Comparison of ENCODE assay signal across 22 mouse cellular contexts in genomic region chr17:50734781-50735180, GRCm38 (mm10).
A peak's percentile ranks its signal among the peaks of the same experiment; 100 is the strongest.
DNase-seq lines count a peak whose midpoint lies in the region; ATAC-seq and TF ChIP-seq lines count a peak whose summit lies in the region.
"Had no signal": no experiment of that assay in that cellular context is flagged by ENCODE, and none has a peak within 500 bp of the region (broad histone marks: within the 10 kb centered on the region; RNA-seq: fewer than 3 reads in every experiment).

No protein-coding gene starts in this region.

- WGBS in heart, embryonic 10.5 days, result 84% methylated on average over 6 of the region's 6 CpGs
- WGBS in hindbrain, postnatal 0 days, result 75% methylated on average over 6 of the region's 6 CpGs
- 76% methylated on average over 6 of the region's 6 CpGs for WGBS in hindbrain, embryonic 14.5 days
- 88% methylated on average over 6 of the region's 6 CpGs for WGBS in midbrain, embryonic 12.5 days
- 85% methylated on average over 6 of the region's 6 CpGs for WGBS in midbrain, embryonic 16.5 days

- no peak overlapping the region for H3K4me2 ChIP-seq in hindbrain, postnatal 0 days (ENCODE audit: low read depth, low read length)
- no peak overlapping the region for H3K4me2 ChIP-seq in hindbrain, embryonic 14.5 days (replicated peaks)
- H3K4me2 ChIP-seq in midbrain, embryonic 12.5 days (replicated peaks), result no peak overlapping the region
- no peak overlapping the region for H3K4me2 ChIP-seq in midbrain, embryonic 16.5 days (ENCODE audit: low read length)
- H3K4me2 ChIP-seq: embryonic facial prominence, embryonic 15.5 days; liver, embryonic 13.5 days; midbrain, embryonic 13.5 days had no signal

- intact Hi-C loops in heart, postnatal 10 days (cut with DNase I), result no loop called here

- H3K27me3 ChIP-seq in heart, embryonic 10.5 days (ENCODE audit: insufficient read depth, poor library complexity, severe bottlenecking), result no peaks in the 10 kb centered on the region
- H3K27me3 ChIP-seq in hindbrain, postnatal 0 days (ENCODE audit: insufficient read depth, low read length), result no peaks in the 10 kb centered on the region
- H3K27me3 ChIP-seq in hindbrain, embryonic 14.5 days (ENCODE audit: control insufficient read depth, insufficient read depth, low read length), result no peaks in the 10 kb centered on the region
- H3K27me3 ChIP-seq in midbrain, embryonic 12.5 days, result no peaks in the 10 kb centered on the region
- no peaks in the 10 kb centered on the region for H3K27me3 ChIP-seq in midbrain, embryonic 16.5 days (ENCODE audit: control insufficient read depth, insufficient read depth, low read depth, low read length)
- H3K27me3 ChIP-seq: embryonic facial prominence, embryonic 15.5 days; liver, embryonic 13.5 days; midbrain, embryonic 13.5 days; Patski had no signal

- no peak overlapping the region for H3K4me3 ChIP-seq in heart, embryonic 10.5 days
- H3K4me3 ChIP-seq in hindbrain, postnatal 0 days (ENCODE audit: low read length), result no peak overlapping the region
- H3K4me3 ChIP-seq in hindbrain, embryonic 14.5 days (replicated peaks; ENCODE audit: low read length), result no peak overlapping the region
- H3K4me3 ChIP-seq in midbrain, embryonic 12.5 days, result no peak overlapping the region
- no peak overlapping the region for H3K4me3 ChIP-seq in midbrain, embryonic 16.5 days (ENCODE audit: low read depth, low read length)
- H3K4me3 ChIP-seq: embryonic facial prominence, embryonic 15.5 days; forebrain, embryonic 10.5 days; left cerebral cortex, adult 2 months; limb, embryonic 10.5 days; liver, embryonic 13.5 days; midbrain, embryonic 13.5 days had no signal

- no peaks in the 10 kb centered on the region for H3K36me3 ChIP-seq in heart, embryonic 10.5 days
- no peaks in the 10 kb centered on the region for H3K36me3 ChIP-seq in hindbrain, postnatal 0 days (ENCODE audit: insufficient read depth, low read length)
- H3K36me3 ChIP-seq in hindbrain, embryonic 14.5 days (replicated peaks; ENCODE audit: control insufficient read depth, insufficient read depth), result 0 out of 2 replicates have a peak, but pooled peaks cover 3% of the 10 kb centered on the region
- H3K36me3 ChIP-seq in midbrain, embryonic 12.5 days, result 0 out of 2 replicates have a peak, but pooled peaks cover 7% of the 10 kb centered on the region
- no peaks in the 10 kb centered on the region for H3K36me3 ChIP-seq in midbrain, embryonic 16.5 days (ENCODE audit: control insufficient read depth, insufficient read depth, low read length)
- H3K36me3 ChIP-seq: forebrain, embryonic 10.5 days; liver, embryonic 13.5 days had no signal

- ATAC-seq in hindbrain, postnatal 0 days, result peak; percentile 22; the same call in 1 of the 2 replicates
- no peak for ATAC-seq in hindbrain, embryonic 14.5 days (ENCODE audit: low FRiP score)
- ATAC-seq in midbrain, embryonic 12.5 days (ENCODE audit: low FRiP score, low read depth), result peak; percentile 3; the same call in 1 of the 2 replicates
- no peak for ATAC-seq in midbrain, embryonic 16.5 days
- ATAC-seq: activated CD4-positive, CD25-positive, alpha-beta regulatory T cell, adult 4 months; midbrain, embryonic 13.5 days; Patski had no signal

- H3K4me1 ChIP-seq in heart, embryonic 10.5 days, result peaks cover 44% of the 10 kb centered on the region
- peaks cover 15% of the 10 kb centered on the region; the same call in 1 of the 2 replicates for H3K4me1 ChIP-seq in hindbrain, postnatal 0 days (ENCODE audit: insufficient read depth, low read length)
- no peaks in the 10 kb centered on the region for H3K4me1 ChIP-seq in hindbrain, embryonic 14.5 days (replicated peaks; ENCODE audit: control insufficient read depth, insufficient read depth, low read length)
- H3K4me1 ChIP-seq in midbrain, embryonic 12.5 days, result 0 out of 2 replicates have a peak, but pooled peaks cover 3% of the 10 kb centered on the region
- H3K4me1 ChIP-seq in midbrain, embryonic 16.5 days (ENCODE audit: control insufficient read depth, insufficient read depth, low read length), result no peaks in the 10 kb centered on the region
- H3K4me1 ChIP-seq: midbrain, embryonic 13.5 days had no signal

- no peak for TF ChIP-seq CTCF in hindbrain, postnatal 0 days (IDR thresholded peaks at IDR 0.05; ENCODE audit: low read depth)

- H3K9me3 ChIP-seq in heart, embryonic 10.5 days, result no peaks in the 10 kb centered on the region
- no peaks in the 10 kb centered on the region for H3K9me3 ChIP-seq in hindbrain, postnatal 0 days (ENCODE audit: low read length)
- H3K9me3 ChIP-seq in hindbrain, embryonic 14.5 days (ENCODE audit: control insufficient read depth, low read length), result no peaks in the 10 kb centered on the region
- H3K9me3 ChIP-seq in midbrain, embryonic 12.5 days, result no peaks in the 10 kb centered on the region
- H3K9me3 ChIP-seq in midbrain, embryonic 16.5 days (replicated peaks; ENCODE audit: control insufficient read depth, low read length, poor library complexity, severe bottlenecking), result no peaks in the 10 kb centered on the region
- H3K9me3 ChIP-seq: embryonic facial prominence, embryonic 15.5 days; forebrain, embryonic 10.5 days; limb, embryonic 10.5 days; liver, embryonic 13.5 days; midbrain, embryonic 13.5 days had no signal

- peak overlapping the region; percentile 57 for H3K27ac ChIP-seq in heart, embryonic 10.5 days
- H3K27ac ChIP-seq in hindbrain, postnatal 0 days, result no peak overlapping the region
- H3K27ac ChIP-seq in hindbrain, embryonic 14.5 days, result no peak overlapping the region
- no peak overlapping the region for H3K27ac ChIP-seq in midbrain, embryonic 12.5 days (replicated peaks)
- H3K27ac ChIP-seq in midbrain, embryonic 16.5 days (ENCODE audit: low read length), result no peak overlapping the region
- H3K27ac ChIP-seq: embryonic facial prominence, embryonic 15.5 days; forebrain, embryonic 10.5 days; left cerebral cortex, adult 2 months; limb, embryonic 10.5 days; liver, embryonic 13.5 days; midbrain, embryonic 13.5 days had no signal

- no peak overlapping the region for H3K9ac ChIP-seq in hindbrain, postnatal 0 days (replicated peaks; ENCODE audit: low read length)
- no peak overlapping the region for H3K9ac ChIP-seq in hindbrain, embryonic 14.5 days
- H3K9ac ChIP-seq in midbrain, embryonic 12.5 days (replicated peaks), result no peak overlapping the region
- H3K9ac ChIP-seq in midbrain, embryonic 16.5 days (ENCODE audit: low read depth, low read length), result no peak overlapping the region
- H3K9ac ChIP-seq: embryonic facial prominence, embryonic 15.5 days; liver, embryonic 13.5 days; midbrain, embryonic 13.5 days had no signal

- no peak for DNase-seq in heart, embryonic 10.5 days (ENCODE audit: low spot score)
- no peak for DNase-seq in heart, postnatal 10 days
- no peak for DNase-seq in hindbrain, postnatal 0 days (ENCODE audit: low spot score)
- DNase-seq in hindbrain, embryonic 14.5 days (ENCODE audit: low spot score), result no peak
- no peak for DNase-seq in adrenal gland, adult 8-10 months
- DNase-seq: adrenal gland, postnatal 36 days; B cell, adult 2 months; cerebellum, adult 9-11 months; kidney, adult 11 months; kidney, postnatal 10 days; liver, embryonic 13.5 days; retina, postnatal 1 day; thymus, adult 18-20 months had no signal

Comparison
In these comparisons a context has a peak if more than half of its experiments do, and no peak if none do; other contexts are left out.
1. ATAC-seq: peak in hindbrain, postnatal 0 days (single experiment) and midbrain, embryonic 12.5 days (single experiment); none in hindbrain, embryonic 14.5 days (single experiment) and midbrain, embryonic 16.5 days (single experiment).